Mouse (Mus musculus) layer of hippocampus, postnatal 14 days (tissue): ENCODE results near the gene Nat8l. TPM values are rescaled to one million over a fixed set of nuclear protein-coding genes. Genes with fewer than 3 reads are reported as not detected.

Experiments
- DNase-seq, 2 experiments: peaks; one replicate each; pipeline ENCODE4 v3.0.0; 2021 to 2022; ENCODE audit warnings: low spot score in 2 of 2, mixed read lengths in 1 of 2
- total RNA-seq, 2 experiments: library from RNA; stranded (reverse); gene quantifications; 2 replicates each; pipeline ENCODE4 v1.2.3; 2021

Nat8l gene
- total RNA-seq, 2 experiments from 2014 or later: 92.6 to 94.1 TPM

DNA sequence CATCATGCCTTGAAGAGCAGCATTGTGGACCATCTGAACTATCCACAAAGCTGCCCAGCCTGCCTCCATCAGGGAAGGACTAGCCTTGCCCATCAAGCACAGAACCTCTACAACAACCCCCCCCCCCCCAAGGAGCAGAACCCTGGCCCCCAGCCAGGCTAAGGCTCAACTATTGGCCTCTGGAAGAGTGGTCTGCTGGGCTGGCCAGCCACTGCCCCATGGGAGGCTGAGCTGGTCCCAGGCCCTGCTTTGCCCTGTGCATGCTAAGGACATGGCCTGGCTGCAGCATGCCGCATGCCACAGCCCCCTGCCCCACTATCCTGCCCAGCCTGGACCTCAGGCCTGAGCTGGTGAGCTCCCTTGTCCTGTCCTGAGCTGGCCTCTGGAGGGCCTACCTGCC lies 5.6 kb downstream of the Nat8l start:
- no peak for DNase-seq

DNA sequence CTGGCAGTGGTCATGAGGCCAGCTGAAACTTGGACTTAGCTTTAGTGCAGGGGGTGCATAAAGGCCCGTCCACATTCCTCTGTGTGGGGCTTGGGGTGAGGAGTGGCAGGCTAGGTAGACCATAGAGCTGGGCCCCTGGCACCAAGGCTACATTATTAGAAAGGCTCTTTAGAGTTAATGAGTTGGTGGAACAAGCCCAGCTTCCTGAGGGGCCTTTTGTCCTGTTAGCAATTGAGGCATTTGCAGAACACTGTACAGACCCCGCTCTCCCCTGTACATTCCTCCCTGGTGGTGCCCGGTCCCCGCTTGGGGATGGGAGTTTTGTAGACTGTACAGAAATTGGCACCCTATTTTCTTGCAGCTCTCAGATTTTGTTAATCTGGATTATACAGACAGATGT lies 6.9 kb downstream of the Nat8l start:
- DNase-seq: no peak

DNA sequence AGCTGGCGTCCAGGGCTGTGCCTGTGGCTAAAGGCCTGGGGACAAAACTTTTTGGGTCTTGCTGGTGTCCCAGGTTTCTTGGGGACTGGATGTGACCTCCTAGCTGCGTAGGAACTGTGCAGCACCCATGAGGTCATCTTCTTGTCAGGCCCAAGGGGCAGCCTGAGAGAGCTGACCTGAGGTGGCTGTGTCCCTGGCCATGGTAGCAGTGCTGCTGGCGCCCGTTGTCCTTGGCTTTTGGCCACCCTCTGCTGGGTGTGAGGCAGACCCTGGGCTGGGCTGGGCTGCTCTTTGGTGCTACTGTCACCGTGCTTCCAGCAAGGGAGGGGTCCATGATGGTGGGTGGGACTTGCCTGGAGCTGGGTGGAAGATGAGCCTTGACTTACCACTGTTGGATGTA lies 8.8 kb downstream of the Nat8l start:
- no peak for DNase-seq

DNA sequence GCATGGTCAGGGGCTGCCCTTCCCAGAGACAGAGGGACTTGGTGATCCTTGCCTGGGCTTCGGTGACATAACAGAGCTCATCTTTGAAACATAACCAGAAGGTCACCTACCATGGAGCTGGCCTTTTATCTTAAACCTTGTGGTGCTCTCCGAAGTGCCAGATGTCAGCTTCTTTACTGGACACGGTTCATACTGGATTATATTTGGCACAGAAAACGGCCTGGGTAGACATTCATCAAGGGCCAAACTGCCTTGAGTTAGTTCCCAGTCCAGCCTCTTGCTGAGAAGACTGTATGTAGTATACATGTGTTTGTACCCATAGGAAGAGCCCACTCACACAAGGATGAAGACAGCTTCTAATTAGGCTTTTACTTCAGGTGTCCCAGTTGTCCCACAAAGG lies 11.0 kb downstream of the Nat8l start:
- DNase-seq: no peak

DNA sequence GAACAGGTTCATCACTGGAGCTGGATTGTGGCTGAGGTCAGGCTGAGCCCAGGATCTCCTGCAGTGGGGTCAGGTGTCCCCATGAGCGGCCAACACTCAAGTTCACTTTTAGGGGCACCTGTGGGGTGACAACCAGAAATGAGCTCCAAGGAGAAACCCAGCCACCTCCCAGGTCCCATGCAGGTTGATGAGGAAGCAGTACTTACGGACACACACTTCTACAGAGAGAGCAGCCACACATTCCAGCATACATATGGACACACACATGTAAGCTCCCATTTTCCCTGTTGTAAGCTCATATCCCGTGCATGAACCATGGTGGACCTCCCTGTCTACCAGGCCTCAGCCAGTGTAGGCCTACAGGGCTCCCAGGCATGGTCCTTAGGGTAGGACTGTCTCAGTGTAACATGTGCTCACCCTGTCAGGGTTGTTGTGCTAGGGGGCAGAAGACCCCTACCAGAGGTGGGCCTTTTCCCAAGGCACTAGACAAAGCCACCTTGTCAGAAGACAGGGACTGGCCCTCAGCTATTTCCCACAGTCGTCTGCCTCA lies 11.7 kb downstream of the Nat8l start:
- DNase-seq: no peak

DNA sequence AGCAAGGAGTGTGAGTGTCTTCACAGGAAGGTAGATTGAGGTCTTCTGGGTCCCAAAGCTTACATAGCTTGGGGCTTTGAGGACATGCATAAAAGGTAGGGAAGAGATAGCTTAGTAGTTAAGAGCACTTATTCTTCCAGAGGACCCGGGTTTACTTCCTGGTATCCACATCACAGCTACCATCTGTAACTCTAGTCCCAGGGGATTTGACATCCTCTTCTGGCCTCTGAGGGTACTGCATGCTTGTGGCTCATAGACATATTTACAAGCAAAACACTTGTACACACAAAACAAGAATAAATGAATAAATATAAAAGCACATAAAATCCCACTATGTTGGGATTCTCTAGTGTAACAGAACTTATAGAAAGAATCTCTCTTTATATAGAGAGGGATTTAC lies 18.9 kb downstream of the Nat8l start:
- DNase-seq: no peak

DNA sequence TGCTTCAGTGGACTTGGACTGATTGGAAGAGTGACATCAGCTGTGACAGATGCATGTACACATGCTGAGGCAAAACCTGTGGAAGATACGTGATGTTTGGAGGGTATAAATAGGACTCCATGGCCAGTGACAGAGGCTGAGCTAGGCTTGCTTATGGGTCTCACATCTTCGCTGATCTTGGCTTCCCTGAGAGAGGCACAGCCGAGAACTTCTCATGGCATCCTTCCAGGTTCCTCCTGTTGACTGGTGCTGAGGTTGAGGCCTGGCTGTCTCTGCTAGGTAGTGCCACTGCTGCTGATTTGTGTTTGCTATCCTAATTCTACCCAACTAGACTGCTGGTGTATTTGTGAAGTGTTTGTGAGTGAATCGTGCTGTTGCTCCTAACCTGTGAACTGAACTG lies 23.2 kb downstream of the Nat8l start:
- DNase-seq: no peak

DNA sequence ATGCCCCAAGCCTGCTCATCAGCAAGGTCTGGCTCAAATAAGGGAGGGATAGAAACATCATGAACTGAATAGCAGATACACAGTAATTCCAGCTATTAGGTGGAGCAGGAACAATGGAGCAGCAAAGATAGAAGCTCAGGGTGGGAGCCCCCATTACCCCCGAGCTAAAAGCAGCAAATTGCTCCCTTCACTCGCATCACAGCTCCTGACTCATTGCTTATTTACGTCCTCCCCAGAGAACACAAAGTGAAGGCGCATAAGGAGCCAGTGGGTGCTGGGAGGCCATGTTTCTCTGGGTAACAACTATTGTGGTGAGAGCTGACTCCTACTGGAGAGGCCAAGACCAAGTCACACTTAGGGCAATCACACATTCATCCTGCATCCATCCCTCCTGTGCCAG lies 34.3 kb downstream of the Nat8l start:
- DNase-seq: no peak

DNA sequence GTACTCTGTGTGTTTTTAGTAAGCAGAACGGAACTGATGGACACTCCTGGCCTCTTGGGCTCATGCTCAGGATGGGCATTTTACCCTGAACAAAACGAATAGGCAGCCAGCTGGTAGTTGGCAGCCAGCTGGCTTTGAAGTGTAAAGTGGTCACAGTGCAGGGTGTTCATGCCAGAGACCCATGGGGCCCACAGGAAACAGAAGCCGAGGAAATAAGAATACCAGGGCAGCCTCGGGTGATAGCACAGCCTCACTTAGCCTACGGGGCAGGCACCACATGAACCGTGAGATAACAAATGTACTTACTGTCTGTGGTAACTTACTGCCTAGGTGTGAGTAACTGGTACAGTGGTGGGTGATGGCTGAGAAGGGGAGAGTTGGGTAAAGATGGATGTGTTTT lies 35.2 kb downstream of the Nat8l start:
- DNase-seq: no peak

DNA sequence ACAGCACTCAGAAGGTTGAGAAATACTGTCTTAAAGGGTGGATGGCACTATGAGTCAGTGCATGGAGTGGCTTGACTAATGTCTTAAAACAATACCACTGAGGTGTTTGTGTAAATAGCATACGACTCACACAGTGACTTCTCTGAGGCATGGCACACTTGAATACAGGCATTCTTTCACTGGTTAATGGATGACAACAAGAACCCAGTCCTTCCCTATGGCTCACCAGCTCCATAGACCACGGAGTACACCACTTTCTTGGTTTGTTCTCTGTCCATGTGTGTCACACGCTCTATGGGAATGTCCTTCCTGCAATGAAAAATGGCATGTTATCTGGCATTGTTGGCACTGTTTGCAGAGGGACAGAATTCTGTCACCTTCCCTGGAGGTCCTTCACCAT lies 36.7 kb downstream of the Nat8l start:
- no peak for DNase-seq

Other genes starting within 250 kb of the Nat8l start
- gene Letm1, start 213.2 kb upstream of the Nat8l start, total RNA-seq: 100 to 1,000 TPM in 1 of 2 experiments, 10 to 100 TPM in 1; 96.8 to 105 TPM
- 100 to 1,000 TPM; 112 to 120 TPM for gene Nsd2, start 175.3 kb upstream of the Nat8l start, total RNA-seq
- gene Nelfa, start 59.6 kb upstream of the Nat8l start, total RNA-seq: 10 to 100 TPM; 17.7 to 19.8 TPM
- gene Gm1673, start 12.6 kb upstream of the Nat8l start, total RNA-seq: 10 to 100 TPM; 89.0 to 91.6 TPM
- under 1 TPM; 0.67 to 0.81 TPM for gene Poln, start 173.5 kb downstream of the Nat8l start, total RNA-seq
- 1 to 10 TPM; 5.8 to 7.5 TPM for gene Haus3, start 173.5 kb downstream of the Nat8l start, total RNA-seq
- 10 to 100 TPM; 79.2 to 89.4 TPM for gene Mxd4, start 191.7 kb downstream of the Nat8l start, total RNA-seq